Mouse (Mus musculus) stomach, postnatal 0 days (tissue): ENCODE results near the gene Chst11.

Experiments used
- CTCF ChIP-seq: IDR thresholded peaks from 2 replicates; pipeline ENCODE4 v1.5.1; 2016; ENCODE audit warnings: antibody characterized with exemption, low read depth, mild to moderate bottlenecking, moderate library complexity
- EP300 ChIP-seq: optimal IDR thresholded peaks from 2 replicates; pipeline ENCODE3; 2016; ENCODE audit warnings: antibody characterized with exemption

GRCm38 (mm10) chr10:83073119-83073518 lies 87.8 kb downstream of the Chst11 start:
- TF ChIP-seq CTCF (no peak), EP300 (no peak)
